Mouse (Mus musculus) intestine, postnatal 0 days (tissue): ENCODE results near the gene Chchd10. TPM values are rescaled to one million over a fixed set of nuclear protein-coding genes. Genes with fewer than 3 reads are reported as not detected.

ENCODE experiments used
- ATAC-seq: fragments of 200-750 bp; cut with Nextera tagmentation; 2 replicates; pipeline ENCODE4 v1.8.0; 2017; ENCODE audit warnings: mild to moderate bottlenecking, moderate TSS enrichment, moderate library complexity
- H3K27ac ChIP-seq: fragments of 300-500 bp; sonication (generic); 2 replicates; pipeline ENCODE4 v1.5.1; 2014; ENCODE audit warnings: mild to moderate bottlenecking, low read depth, low read length, moderate library complexity
- H3K27me3 ChIP-seq: fragments of 300-500 bp; sonication (generic); replicated peaks from 2 replicates; pipeline ENCODE4 v1.6.1; 2014; ENCODE audit warnings: low read length, mixed read lengths; ENCODE audit not compliant: control insufficient read depth, insufficient read depth
- H3K36me3 ChIP-seq: fragments of 300-500 bp; sonication (generic); 2 replicates; pipeline ENCODE4 v1.6.1; 2014; ENCODE audit warnings: mild to moderate bottlenecking, moderate library complexity; ENCODE audit not compliant: control insufficient read depth, insufficient read depth
- H3K4me1 ChIP-seq: fragments of 300-500 bp; sonication (generic); replicated peaks from 2 replicates; pipeline ENCODE4 v1.6.1; 2014; ENCODE audit warnings: antibody characterized with exemption, low read length, mixed read lengths; ENCODE audit not compliant: control insufficient read depth, insufficient read depth
- H3K4me2 ChIP-seq: fragments of 300-500 bp; sonication (generic); replicated peaks from 2 replicates; pipeline ENCODE4 v1.6.1; 2014; ENCODE audit warnings: low read depth, mild to moderate bottlenecking, moderate library complexity
- H3K4me3 ChIP-seq: fragments of 300-500 bp; sonication (generic); 2 replicates; pipeline ENCODE4 v1.5.1; 2014; ENCODE audit warnings: low read depth, low read length
- H3K9ac ChIP-seq: fragments of 300-500 bp; sonication (generic); 2 replicates; pipeline ENCODE4 v1.6.1; 2014; ENCODE audit warnings: mild to moderate bottlenecking, low read depth, low read length
- H3K9me3 ChIP-seq: fragments of 300-500 bp; sonication (generic); 2 replicates; pipeline ENCODE4 v1.6.1; 2016; ENCODE audit warnings: mixed run types; ENCODE audit not compliant: control insufficient read depth
- CTCF ChIP-seq: sonication (generic); IDR thresholded peaks from 2 replicates; pipeline ENCODE4 v1.5.1; 2016; ENCODE audit warnings: low read depth, mild to moderate bottlenecking, control low read depth, antibody characterized with exemption, moderate library complexity
- WGBS: fragments of 180-500 bp; shearing (Covaris S2); extraction: QIAGEN DNeasy Blood & Tissue Kit; methylation state at CpG from one replicate; pipeline ENCODE4 v1.1.7; 2014; 5-methylcytosine and 5-hydroxymethylcytosine counted together
- polyA plus RNA-seq: library from polyadenylated mRNA; unstranded; fragments of >200 nt; fragmentation: Nextera tagmentation; extraction: Ambion mirVana; gene quantifications from 2 replicates; pipeline ENCODE4 v1.2.1, GENCODE M21; 2015

Gene Chchd10
- polyA plus RNA-seq, 1 experiment from 2014 or later = 334 TPM

DNA sequence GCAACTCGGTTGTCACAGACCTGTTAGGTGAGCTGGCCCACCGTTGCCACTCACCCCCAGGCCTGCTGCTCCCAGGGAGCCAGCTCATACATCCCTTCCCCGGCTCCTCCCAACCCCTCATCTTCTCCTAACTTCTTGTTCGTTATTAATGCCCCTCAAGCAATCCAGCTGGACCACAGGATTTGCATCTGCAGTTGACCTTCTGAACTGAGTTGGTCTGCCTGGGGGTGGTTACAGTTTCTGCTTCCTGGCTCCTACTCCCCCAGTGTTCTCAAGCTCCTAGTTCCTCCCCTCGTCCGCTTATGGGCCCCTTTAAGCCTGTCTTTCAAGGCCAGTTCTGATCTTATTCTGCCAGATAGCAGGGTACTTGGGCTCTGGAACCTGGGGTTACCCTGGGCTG, 38.3 kb upstream of the Chchd10 start:
- H3K27me3 ChIP-seq = no peaks in the 10 kb centered on the region
- WGBS = 73% methylated on average over 6 of the region's 6 CpGs
- H3K27ac ChIP-seq = no peak overlapping the region
- H3K4me3 ChIP-seq = no peak overlapping the region
- peaks cover 4% of the 10 kb centered on the region for H3K4me1 ChIP-seq
- ATAC-seq = no peak
- H3K9ac ChIP-seq = no peak overlapping the region
- TF ChIP-seq CTCF = no peak
- no peak overlapping the region for H3K4me2 ChIP-seq
- no peaks in the 10 kb centered on the region for H3K9me3 ChIP-seq
- H3K36me3 ChIP-seq = peaks cover 27% of the 10 kb centered on the region

DNA sequence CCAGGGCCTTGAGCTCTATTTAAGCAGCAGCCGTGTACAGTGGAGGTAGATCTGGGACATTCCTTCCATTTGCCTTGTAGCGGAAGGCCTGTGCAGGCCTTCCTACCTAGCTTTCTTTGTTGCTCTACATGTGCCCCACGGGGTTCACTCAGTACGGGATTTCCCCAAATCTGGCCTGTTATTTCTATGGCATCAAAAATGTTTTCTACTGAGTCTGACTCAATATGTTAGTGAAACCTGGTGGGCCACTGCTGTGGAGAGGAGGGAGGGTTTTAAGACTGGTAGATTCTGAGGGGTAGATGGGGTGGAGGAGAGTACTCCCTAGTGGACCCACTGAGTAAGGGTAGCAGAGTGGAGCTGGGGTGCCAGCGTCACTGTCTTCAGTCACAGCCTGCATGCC, 37.2 kb upstream of the Chchd10 start:
- H3K4me3 ChIP-seq = no peak overlapping the region
- no peak overlapping the region for H3K27ac ChIP-seq
- H3K36me3 ChIP-seq = peaks cover 31% of the 10 kb centered on the region
- no peaks in the 10 kb centered on the region for H3K27me3 ChIP-seq
- H3K9ac ChIP-seq = no peak overlapping the region
- H3K4me1 ChIP-seq = peaks cover 4% of the 10 kb centered on the region
- 90% methylated on average over 5 of the region's 5 CpGs for WGBS
- H3K4me2 ChIP-seq = no peak overlapping the region
- TF ChIP-seq CTCF = no peak
- H3K9me3 ChIP-seq = no peaks in the 10 kb centered on the region
- no peak for ATAC-seq

DNA sequence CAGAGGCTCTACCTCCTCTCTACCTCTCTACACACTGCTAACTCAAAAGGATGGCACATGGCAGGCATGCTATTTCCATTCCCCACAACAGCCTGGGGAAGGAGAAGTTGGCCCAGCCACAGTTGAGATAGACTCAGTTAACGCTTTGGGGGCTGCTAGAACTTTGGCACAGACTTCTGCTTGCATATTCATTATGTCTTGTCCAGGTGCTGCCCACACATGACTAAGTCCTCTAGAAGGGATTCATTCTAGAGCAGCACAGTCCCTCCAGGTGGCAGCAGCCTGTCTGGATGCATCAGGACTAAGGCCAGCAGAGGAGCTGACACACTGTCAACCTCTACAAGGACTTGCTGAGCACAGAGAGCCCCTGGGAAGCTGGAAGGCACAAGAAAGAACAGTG, 36.7 kb upstream of the Chchd10 start:
- peaks cover 35% of the 10 kb centered on the region for H3K36me3 ChIP-seq
- no peaks in the 10 kb centered on the region for H3K27me3 ChIP-seq
- TF ChIP-seq CTCF = no peak
- 100% methylated on average over 1 of the region's 1 CpGs for WGBS
- no peaks in the 10 kb centered on the region for H3K9me3 ChIP-seq
- no peak overlapping the region for H3K4me2 ChIP-seq
- no peak overlapping the region for H3K27ac ChIP-seq
- ATAC-seq = no peak
- H3K4me3 ChIP-seq = no peak overlapping the region
- H3K9ac ChIP-seq = no peak overlapping the region
- H3K4me1 ChIP-seq = peaks cover 4% of the 10 kb centered on the region

DNA sequence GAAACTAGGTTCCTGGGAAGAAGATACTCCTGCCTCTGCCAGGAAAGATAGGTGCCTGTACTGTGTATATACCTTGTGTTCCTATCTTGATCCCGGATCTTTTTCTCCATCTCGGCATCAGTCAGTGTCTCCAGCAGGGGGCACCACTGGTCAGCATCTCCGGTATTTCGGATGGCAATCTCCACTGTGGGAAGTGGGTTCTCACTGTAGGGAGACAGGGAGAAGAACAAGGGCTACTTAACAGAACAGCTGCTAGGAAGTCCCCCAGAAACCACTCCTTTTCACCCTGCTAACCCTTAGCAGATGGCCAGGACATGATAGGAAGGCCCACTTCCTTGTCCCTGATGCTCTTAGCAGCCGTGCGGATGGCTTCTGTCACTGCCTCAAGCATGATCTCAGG, 35.6 kb upstream of the Chchd10 start:
- WGBS = 32% methylated on average over 6 of the region's 6 CpGs
- TF ChIP-seq CTCF = peak; percentile 89

DNA sequence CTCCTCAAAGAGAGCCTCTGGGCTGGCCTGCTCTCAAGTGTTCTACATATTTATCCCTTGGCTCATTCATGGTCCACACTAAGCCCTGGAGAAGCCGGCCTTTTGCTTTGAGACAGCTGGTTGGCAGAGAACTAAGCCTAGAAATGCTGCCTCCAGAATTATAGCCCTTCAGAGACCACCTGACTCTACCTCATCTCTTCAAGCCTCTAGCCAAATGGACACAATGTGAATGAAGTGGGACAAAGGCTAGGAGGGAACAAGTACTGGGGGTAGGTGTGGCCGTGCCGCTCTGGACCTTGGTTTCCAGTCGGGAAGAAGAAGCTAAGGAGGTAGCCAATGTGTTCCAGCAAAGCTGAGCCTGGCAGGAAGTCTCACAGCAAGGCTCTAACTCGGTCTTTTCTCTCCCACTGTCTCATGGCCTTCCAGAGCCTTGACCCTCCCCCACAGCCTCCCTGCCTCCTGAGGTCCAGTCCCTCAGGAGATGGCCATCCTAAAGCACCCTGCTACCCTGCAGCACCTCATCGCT, 34.8 kb upstream of the Chchd10 start:
- Histone ChIP-seq H3K36me3 (peaks cover 53% of the 10 kb centered on the region), H3K4me2 (no peak overlapping the region), H3K27ac (no peak overlapping the region), H3K27me3 (no peaks in the 10 kb centered on the region), H3K9me3 (no peaks in the 10 kb centered on the region), H3K4me1 (peaks cover 4% of the 10 kb centered on the region), H3K4me3 (no peak overlapping the region), H3K9ac (no peak overlapping the region)
- no peak for TF ChIP-seq CTCF
- no peak for ATAC-seq
- 77% methylated on average over 6 of the region's 6 CpGs for WGBS

More for the DNA sequence above, 35.6 kb upstream of the Chchd10 start:
- H3K4me3 ChIP-seq = no peak overlapping the region
- ATAC-seq = no peak
- no peaks in the 10 kb centered on the region for H3K9me3 ChIP-seq
- peaks cover 47% of the 10 kb centered on the region for H3K36me3 ChIP-seq
- no peak overlapping the region for H3K4me2 ChIP-seq
- H3K9ac ChIP-seq = no peak overlapping the region
- H3K27ac ChIP-seq = no peak overlapping the region
- peaks cover 4% of the 10 kb centered on the region for H3K4me1 ChIP-seq
- no peaks in the 10 kb centered on the region for H3K27me3 ChIP-seq

DNA sequence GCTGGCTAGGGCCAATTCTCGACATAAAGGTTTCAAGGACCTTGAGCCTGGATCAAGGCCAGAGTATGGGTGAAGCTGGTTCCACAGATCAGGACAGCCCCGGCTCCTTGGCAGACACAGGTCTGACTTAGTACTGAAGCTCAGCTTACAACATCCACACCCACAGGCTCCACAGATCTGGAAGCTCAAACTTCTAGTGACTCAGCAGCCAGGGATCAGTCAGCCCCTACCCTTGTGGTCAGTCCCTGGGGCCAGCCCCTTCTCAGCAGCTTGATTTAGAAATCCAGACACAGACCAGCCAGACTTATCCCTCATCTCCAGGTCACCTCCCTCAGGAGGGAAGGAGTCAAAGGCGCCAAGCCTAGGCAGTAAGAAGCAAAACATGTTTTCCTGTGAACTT, 34.1 kb upstream of the Chchd10 start:
- Histone ChIP-seq H3K27ac (no peak overlapping the region), H3K4me2 (no peak overlapping the region), H3K9me3 (no peaks in the 10 kb centered on the region), H3K4me3 (no peak overlapping the region), H3K4me1 (no peaks in the 10 kb centered on the region), H3K9ac (no peak overlapping the region), H3K27me3 (no peaks in the 10 kb centered on the region), H3K36me3 (peaks cover 61% of the 10 kb centered on the region)
- no peak for ATAC-seq
- WGBS = 63% methylated on average over 3 of the region's 3 CpGs
- TF ChIP-seq CTCF = no peak

DNA sequence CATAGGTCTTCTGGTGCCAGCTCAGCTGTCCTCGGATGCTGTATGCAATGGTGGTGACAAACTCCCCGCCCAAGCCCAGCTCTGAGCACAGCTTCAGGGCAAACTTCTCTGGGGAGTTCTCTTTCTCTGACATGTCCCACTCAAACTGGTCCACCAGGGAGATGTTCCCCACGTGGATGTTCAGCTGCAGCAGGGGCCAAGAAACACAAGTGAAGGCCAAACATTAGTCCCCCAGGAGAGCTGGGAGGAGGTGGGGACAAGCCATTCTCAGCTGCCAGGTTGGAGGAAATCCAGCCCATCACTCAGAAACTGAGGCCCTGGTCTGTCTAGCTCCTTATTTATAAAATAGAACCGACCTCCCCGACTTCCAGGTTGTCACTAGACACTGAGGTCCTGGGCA, 28.5 kb upstream of the Chchd10 start:
- H3K9me3 ChIP-seq = no peaks in the 10 kb centered on the region
- no peak for TF ChIP-seq CTCF
- H3K4me2 ChIP-seq = no peak overlapping the region
- 87% methylated on average over 5 of the region's 5 CpGs for WGBS
- H3K27ac ChIP-seq = no peak overlapping the region
- H3K9ac ChIP-seq = no peak overlapping the region
- H3K27me3 ChIP-seq = no peaks in the 10 kb centered on the region
- H3K36me3 ChIP-seq = peaks cover 70% of the 10 kb centered on the region
- ATAC-seq = no peak
- no peak overlapping the region for H3K4me3 ChIP-seq
- no peaks in the 10 kb centered on the region for H3K4me1 ChIP-seq
